Mouse (Mus musculus) kidney, adult 9 months (tissue): ENCODE results near the gene Spire2.
A peak's percentile ranks its signal among the peaks of the same experiment; 100 is the strongest.
"Not testable (repeated sequence)": the region's sequence is repeated elsewhere in the genome, so short reads cannot be mapped to it uniquely, and the experiment has no call there.

Experiments
- DNase-seq: peaks from one replicate; pipeline ENCODE4 v3.0.0; 2022

Spire2 gene

DNA sequence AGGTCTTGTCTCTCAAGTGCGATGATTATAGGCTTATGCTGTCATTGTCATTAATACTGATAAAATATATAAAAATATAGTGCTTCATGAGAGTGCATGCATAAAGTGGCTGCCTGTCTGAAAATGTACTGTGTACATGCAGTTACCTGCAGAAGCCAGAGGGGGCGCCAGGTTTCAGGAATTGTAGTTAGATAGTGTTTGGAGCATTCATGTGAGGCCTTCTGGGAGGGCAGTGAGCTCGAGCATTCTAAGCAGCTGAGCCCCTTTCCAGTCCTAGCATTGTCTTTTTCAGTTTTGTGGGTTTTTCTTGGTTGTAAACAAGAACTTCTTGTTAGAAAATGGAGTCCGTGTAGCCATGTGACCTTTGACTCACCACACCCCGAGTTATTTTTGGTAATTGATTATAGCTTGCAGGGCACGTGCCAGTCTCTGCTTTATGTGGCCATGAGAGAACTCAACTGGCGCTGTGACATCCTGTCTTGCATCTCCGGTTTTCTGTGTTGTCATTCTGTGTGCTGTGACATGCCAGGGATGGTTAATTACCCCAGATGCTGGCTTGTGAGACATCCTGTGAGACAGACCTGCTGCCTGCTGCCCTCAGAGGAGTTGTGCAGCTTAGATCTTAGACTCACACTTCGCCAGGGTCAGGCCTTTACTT is 52.5 kb downstream of the Spire2 start:
- DNase-seq: peak; percentile 35

DNA sequence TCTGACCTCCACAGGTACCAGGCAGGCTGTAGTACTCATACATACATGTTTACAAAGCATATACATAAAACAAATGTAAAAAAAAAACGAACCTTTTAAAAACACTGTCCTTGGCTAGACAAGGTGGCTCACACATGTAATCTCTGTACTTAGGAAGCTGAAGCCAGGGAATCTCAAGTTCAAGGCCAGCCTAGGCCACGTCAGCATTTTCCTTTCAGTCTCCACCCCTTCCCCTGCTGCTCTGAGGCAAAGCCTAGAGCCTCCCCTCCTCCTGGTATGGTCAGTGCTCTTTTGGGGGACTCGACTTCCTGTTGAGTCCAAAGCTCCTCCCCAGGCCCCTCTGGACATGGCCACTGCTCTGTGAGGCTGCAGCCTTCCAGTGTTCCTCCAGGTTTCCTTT is 54.5 kb downstream of the Spire2 start:
- DNase-seq: no peak

DNA sequence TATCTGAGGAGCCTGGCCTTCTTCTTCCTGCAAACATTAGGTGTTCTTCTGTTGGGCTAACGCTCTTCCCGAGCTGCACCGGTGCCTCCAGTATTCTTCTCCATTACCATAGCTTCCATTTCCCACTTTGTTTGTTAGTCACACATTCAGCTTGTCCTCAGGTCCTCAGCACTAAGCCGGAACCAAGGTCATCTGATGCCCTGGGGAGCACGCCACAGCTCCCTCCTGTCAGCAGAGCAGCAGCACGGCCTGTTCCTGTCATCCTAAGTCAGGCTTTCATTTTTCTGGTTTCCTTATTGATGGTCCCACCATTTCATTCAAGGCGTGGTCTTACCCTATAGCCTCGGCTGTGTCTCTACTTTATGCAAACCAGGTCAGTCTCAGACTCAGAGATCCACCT is 55.3 kb downstream of the Spire2 start:
- no peak for DNase-seq

DNA sequence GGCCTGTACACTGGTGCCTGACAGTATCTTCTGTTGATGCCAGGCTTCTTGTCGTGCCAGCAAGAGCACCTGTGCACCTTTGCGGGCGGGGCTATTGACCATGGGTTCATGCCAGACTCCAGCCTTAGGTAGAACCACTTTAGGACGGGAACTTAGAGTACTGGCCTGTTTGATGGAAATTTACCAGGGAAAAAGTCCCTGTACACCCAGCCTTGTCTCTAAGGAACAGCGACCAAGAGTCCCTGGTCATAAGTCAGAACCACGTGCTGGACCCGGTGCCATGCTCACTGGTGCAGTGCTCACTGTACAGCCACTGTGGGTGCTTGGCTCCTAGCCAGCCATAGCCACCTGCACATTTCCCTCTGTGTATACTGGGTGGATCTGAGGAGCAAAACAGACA is 56.5 kb downstream of the Spire2 start:
- DNase-seq: peak; percentile 38

DNA sequence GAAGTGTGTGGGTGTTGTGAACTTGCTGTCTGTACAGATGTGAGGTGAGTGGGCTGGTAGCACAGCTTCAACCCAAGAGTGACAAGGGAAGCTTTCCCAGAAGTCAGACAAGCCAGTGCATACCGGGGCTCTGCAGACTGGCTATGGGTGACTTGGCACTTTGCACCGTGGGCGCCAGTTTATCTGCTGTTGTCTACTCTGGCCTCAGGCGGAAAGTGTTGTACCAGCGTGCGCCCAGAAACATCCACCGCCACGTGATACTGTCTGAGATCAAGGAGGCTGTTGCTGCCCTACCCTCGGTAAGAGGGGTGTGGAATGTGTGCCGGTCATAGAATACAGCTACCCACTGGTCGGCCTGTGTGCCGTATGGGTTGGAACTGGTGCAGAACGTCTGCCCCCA is 65.8 kb downstream of the Spire2 start:
- DNase-seq: no peak

DNA sequence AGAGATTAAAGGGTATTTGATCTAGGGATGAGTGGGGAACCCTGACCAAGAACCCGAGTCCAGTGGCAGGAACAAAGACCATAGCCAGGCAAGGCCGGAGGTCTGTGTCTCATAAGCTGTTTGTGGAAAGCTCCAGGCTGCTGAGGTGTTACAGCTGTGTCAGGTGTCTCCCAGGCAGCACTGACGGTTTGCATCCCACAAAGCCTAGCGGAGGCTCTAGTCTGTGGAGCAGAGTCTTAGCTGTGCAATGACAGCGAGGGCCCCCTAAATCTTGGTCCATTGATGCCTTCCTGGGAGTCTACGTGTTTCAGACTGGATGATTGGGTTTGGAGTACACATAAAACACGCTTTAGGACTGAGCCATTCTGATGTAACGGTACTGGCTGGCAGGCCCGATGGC is 69.4 kb downstream of the Spire2 start:
- no peak for DNase-seq

DNA sequence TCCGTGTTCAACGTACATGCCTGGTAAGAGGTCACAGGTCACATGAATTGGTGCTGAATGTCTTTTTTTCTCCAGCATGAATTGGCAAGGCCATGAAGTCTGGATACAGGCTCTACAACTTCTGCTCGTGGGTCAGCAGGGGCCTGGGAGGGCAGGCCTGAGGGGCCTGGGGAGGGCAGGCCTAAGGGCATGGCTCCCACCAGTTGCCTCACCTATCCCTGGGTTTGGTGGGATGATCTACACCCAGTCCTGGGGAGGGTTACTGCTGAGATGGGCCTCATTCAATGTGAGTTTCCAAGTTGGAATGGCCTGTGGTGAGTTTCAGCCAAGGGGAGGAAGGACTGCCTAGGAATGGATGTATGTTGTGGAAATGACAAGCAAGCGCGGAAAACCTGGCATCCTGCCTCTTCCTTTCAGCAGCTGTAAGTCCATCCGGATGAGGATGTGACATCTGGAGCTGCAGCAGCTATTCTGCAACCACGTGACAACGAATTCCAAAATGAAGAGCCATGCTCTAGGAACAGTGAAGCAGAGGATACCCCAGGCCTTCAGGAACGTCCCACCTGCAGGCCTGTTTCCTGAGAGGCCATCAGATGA is 70.3 kb downstream of the Spire2 start:
- no peak for DNase-seq

DNA sequence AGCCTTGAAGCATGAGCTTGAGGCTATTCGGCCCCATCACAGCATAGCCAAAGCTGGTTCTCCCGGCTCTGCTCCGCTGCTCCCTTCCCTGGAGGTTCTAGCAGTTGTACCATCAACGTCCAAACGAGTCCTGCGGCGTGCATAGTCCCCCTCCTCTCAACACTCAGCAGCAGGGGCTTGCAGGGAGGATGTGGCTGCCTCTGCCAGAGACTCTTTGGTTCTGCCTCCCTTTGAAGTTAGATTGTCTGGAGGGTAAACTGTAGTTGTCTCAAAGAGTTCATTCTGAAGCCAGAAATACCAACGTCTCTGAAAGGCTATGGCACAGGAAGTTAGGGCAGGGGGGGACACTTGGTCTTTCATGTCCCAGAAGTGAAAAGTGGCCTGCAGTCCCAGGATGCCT is 72.0 kb downstream of the Spire2 start:
- no peak for DNase-seq

DNA sequence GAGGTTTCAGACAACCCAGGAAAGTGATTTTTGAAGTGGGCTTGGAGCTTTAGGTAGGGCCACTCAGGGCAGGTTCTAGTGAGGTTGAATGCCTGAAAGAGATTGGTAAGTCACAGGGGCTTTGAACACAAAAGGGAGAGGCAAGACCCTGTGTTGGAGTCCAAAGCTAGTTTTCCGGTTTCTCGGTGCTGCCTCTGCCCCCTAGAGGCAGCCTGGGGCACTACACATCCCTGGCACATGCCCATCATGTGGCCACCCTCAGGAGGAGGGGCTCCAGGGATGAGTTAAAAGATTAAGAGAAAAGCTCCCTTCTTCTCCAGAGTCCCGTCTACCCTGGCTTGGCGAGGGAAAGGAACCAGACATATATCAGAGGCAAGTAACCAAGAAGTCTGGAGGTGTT is 74.3 kb downstream of the Spire2 start, which contains the start of gene Mc1r:
Gene Mc1r (plus strand): TSS at position 322 of the 400 bp plus-strand sequence.
- DNase-seq: peak; percentile 76

DNA sequence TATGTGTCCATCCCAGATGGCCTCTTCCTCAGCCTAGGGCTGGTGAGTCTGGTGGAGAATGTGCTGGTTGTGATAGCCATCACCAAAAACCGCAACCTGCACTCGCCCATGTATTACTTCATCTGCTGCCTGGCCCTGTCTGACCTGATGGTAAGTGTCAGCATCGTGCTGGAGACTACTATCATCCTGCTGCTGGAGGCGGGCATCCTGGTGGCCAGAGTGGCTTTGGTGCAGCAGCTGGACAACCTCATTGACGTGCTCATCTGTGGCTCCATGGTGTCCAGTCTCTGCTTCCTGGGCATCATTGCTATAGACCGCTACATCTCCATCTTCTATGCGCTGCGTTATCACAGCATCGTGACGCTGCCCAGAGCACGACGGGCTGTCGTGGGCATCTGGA is 75.1 kb downstream of the Spire2 start:
- no peak for DNase-seq

DNA sequence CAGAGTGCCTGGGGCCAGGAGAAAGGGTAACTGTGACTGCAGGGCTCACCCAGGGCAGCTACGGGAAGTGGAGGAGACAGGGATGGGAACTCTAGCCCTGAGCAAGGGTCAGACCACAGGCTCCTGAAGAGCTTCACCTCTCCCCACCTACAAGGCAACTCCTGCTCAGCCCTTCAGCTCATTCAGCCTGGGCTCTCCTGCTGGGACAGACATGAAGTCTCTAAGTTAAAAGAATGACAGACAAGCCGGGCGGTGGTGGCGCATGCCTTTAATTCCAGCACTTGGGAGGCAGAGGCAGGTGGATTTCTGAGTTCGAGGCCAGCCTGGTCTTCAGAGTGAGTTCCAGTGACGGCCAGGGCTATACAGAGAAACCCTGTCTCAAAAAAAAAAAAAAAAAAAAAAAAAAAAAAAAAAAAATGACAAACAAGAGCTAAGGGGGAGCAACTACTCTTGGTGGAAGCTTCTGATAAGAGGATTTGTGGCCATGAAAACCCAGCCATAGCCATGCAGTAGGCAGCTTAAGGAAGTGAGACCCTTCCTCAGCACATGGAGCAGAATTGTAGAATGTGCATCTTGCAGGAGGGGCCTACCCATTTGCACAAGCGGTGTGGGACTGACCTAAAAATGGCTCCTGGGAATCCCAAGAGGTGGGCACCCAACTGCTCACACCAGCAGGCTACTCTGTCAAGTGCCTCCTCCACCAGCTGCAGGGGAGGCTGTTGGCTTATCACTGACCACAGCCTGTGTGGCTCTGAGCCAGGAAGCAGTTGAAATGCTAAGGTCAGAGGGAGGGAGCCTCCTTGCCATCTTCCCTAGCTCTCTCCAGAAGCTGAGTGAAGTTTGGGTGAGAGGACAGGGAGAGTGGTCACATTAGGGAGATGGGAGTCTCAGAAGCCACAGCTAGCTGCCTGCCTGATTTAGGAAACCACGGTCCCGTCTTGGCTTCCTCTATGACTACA is 76.4 kb downstream of the Spire2 start:
- no peak for DNase-seq

DNA sequence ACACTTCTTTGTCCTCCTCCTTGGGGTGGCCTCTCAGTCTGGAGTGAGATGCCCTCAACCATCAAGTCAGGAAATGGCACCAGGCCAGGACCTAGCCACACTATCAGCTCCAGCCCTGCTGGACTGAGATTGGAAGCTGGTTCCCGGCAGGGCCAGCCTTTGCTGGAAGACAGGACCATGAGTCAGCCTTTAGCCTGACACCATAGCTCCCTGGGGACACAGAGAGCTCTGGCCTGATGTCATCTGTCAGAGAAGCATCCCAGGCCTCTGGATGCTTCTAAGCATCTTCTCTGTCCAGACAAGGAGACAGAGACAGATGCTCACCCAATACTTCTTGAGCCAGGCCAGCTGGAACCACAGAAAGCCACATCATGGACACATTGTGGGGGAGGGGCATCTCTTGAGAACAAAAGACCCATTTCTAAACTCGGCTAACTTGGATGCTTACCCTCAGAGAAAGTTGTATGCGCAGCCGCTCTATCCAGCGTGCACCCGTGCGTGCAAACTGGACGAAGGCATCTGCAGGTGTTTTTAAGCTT is 77.6 kb downstream of the Spire2 start:
- no peak for DNase-seq

DNA sequence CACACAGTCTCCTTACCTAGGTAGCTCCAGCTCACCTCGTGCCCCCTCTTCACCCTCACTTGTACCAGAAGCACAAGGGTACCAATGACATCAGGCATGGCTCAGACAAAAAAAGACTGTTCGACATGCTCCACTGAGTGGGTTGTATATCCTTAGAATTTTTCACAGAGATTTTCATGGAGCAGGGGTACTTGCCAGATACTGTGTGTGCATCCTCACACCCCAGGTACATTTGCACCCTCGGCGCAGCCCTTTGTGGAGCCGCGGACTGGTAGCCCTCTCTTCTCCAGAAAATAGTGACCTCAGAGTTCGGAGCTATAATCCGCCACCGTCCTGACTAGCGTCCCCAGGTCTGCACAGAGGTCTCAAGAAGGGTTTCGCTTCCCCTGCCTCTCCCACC is 78.3 kb downstream of the Spire2 start:
- DNase-seq: no peak

DNA sequence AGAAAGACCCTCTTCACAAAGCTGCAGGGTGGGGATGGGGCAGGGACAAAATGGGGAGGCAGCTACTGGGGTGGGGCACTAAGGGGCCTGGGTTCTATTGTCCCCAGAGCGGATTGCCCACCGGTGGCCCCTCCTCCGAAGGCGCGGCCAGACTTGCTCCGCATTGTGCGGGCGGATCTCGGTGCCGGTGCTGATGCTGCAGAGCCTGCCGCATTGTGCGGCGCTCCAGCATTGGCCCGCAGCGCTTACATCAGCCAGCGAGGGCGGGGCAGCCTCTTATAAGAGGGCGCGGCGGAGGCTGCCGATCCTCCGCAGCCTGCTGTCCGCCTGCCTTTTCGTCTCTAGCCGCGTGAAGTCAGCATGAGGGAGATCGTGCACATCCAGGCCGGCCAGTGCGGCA is 78.7 kb downstream of the Spire2 start, which contains the start of gene Tubb3:
Gene Tubb3 (plus strand): TSS at position 179 of the 400 bp plus-strand sequence.
- no peak for DNase-seq

DNA sequence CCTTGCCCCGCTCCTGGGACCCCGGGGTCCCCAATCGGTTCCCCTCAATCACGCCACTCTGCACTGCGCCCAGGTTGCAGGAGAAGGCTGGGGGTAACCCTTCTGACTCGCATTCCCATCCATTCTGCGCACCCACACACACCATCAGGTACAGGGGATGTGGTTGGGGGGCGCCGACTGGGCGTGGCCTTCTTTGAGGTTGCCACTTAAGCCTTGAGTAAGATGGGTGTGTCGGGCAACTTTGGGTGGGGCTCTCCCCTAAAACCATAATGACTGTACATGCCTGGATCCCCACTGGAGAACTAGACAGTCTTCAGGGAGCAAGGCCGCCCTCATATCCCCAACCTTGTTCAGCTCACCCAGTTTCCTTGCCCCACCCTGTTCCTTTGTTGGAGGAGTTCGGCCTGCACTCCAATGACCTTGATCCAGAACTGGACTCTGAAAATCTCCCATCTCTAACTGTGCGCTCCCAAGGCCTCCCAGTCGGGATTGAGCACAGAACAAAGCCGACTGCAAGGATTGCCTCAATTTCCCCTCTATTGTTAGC is 79.3 kb downstream of the Spire2 start:
- DNase-seq: no peak

DNA sequence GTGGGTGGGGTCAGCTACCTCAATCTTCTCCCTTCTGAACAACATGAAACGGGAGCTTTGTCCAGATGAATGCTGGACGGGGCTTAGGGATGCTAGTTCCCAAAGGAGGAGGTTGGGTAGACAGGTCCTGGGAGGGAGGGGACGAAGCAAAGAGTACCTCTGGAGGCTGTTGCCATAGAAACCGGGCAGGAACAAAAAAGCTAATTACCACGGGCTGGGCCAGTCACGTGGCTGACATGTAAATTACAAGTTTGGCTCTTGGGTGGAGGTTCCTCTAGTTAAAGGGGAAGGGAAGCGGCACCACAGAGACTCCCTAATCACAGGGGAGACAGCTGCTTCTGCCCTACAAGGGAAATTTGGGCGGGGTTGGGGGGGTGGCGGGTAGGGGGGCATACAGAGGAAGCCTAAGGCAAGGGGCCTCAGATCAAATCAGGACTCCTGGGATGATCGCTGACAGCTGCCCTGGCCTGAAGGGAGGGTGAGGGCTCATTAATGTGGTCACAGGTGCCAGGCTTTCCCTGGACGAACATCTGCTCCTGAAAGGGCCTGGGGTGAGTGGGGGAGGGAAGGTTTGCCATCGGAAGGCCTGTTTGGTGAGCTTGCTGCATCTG is 80.2 kb downstream of the Spire2 start:
- no peak for DNase-seq

DNA sequence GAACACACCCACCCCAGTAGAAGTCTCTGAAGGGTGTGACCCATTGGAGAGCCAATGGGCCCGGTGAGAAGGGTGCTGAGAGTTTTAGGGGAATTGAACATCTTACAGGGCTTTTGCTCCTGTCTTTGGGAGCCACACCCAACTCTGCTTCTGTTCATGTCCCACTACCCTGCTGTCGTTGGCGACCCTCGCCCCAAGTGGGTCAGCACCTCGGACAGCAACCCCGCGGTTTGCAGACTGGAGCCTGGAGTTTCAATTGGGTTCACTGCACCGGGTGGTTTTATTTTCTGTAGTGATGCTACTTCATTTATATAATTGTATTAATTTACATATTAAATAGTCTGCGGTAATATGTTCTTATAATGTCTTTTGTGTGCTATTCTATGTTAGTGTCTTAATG is 81.7 kb downstream of the Spire2 start:
- DNase-seq: no peak

DNA sequence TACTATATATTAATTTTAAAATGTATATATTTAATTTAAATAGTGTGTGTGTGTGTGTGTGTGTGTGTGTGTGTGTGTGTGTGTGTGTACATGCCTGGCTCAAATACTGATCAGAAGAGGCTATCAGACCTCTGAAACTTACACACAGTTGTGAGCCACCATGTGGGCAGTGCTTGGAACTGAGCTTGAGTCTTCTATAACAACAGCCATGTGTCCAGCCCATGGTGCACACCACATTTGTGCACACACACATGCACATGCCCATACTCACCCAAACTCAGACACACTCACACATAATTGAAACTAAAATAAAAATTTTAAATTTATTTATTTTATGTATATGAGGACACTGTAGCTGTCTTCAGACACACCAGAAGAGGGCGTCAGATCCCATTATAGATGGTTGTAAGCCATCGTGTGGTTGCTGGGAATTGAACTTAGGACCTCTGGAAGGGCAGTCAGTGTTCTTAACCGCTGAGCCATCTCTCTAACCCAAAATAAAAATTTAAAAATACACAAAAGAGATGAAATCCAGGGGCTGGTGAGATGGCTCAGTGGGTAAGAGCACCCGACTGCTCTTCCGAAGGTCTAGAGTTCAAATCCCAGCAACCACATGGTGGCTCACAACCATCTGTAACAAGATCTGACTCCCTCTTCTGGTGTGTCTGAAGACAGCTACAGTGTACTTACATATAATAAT is 82.6 kb downstream of the Spire2 start:
- not testable (repeated sequence) for DNase-seq

DNA sequence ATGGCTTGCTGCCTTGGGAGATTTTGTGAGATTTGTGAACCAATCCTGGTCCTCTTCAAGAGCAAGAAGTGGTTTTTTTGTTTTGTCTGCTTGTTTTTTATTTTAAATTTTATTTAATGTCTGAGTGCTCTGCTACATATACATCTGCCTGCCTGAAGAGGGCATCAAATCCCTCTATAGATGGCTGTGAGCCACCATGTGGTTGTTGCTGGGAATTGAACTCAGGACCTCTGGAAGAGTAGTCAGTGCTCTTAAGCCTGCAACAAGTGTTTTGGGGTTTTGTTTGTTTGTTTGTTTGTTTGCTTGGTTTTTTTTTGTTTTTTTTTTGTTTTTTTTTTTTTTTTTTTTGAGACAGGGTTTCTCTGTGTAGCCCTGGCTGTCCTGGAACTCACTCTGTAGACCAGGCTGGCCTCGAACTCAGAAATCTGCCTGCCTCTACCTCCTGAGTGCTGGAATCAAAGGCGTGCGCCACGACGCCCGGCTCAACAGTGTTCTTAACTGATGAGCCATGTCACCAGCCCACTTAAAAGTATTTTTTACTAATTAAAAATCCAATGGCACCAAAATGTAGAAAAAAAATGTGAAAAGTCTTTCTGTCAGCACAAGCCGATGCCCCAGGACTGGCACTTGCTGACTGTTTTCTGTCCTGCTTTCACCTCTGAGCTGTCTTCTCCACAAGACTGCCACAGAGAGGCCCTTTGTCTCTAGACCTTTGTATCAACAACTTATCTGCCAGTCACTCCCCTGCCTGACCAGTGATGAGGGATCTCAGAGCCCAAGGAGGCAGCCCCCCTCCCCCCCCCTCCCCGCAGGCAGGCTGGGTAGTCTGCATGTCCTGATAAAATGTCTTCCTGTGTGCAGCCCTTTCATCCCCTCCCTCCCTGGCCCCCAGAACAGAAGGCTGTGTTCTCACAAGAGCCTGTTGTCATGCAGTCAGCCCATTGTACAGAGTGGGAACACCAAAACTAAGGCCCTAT is 83.7 kb downstream of the Spire2 start:
- no peak for DNase-seq

DNA sequence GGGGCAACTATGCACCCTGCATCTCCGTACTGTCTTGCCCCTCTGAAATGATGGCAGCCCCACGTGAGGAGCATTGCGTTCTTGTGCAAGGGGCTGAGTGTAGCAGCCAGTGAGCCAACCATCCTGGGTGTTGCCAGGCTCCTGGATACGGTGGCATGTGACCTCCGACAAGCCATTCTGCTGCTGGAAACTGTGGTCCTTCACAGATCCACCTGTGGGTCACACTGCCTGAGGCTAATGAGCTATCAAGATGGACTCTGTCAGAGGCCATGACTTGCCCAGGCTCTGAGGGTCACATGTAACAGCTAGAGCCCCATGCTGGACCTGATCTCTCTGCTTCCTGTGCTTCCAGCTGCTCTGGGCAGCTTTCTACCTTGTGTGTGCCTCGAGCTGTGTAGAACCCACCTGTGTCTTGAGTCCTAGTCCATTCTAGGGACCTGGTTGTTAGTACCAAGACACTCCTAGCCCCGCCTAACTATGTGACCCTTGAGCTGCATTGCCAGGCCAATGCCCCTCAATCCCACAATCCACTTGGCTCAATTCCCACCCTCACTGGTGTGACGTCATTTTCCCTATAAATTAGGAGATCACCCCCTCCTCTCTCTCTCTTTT is 84.5 kb downstream of the Spire2 start:
- no peak for DNase-seq
